Mouse (Mus musculus): ENCODE measurements around the gene Dner. TPM values are rescaled to one million over a fixed set of nuclear protein-coding genes. Genes with fewer than 3 reads are reported as not detected.

The Dner gene
- polyA plus RNA-seq, 1 experiment: 1.8 TPM

DNA sequence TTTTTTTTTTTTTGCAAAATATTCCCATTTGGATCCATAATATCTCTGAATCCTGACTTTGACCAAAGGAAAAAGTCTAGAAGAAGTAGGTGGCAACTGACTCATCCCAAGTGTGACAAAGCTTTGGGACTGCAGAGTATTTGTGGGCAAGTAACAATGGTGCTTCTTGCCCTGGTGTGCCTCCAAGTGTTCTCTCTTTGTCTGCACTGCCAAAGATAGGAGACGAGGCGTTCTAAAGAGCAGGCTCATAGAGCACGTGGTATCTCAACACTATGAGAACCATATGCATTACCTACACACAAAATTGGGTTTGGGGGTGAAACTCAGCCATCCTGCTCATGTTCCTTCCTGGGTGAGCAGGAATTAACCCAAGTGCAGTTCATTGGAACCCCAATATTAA is 221.7 kb downstream of the Dner start:
- WGBS: 89% methylated on average over 3 of the region's 3 CpGs
- DNase-seq (ENCODE audit: low read depth, low spot score): no peak

DNA sequence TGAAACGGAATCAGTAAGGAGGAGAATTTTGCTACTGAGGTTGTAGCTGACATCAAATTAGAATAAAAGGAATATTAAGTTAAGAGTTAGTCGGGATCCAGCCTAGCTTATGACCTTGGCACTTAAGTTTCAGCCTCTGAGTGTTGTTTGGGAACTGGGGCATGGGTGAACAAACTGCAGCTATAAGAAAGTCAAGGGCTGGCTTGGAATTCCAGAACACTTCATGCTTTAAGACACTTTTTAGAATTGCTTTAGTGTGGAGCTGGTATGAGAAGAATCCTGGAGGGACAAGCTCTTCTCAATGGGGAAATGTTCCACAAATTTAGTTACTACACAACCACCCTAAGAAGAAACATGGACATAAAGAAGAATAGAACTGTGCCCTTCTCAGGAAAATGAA is 223.8 kb downstream of the Dner start:
- no peak for DNase-seq (ENCODE audit: low read depth, low spot score)
- 64% methylated on average over 2 of the region's 2 CpGs for WGBS

DNA sequence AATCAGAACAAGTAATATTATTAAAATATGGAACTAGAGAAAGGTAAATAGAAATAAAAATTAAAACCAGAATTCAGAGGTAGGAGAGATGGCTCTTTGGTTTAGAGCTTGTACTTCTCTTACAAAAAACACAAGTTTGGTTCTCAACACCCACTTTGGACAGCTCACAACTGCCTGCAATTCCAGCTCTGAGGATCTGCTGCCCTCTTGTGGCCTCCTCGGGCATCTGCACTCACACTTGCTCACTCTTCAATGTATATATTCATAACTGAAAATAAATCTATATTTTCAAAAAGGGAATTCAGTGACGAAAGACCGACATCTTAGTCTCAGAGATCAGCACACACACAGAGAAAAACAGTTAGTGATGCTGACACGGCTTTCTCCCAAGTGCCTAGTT is 225.7 kb downstream of the Dner start:
- DNase-seq (ENCODE audit: low read depth, low spot score): no peak

DNA sequence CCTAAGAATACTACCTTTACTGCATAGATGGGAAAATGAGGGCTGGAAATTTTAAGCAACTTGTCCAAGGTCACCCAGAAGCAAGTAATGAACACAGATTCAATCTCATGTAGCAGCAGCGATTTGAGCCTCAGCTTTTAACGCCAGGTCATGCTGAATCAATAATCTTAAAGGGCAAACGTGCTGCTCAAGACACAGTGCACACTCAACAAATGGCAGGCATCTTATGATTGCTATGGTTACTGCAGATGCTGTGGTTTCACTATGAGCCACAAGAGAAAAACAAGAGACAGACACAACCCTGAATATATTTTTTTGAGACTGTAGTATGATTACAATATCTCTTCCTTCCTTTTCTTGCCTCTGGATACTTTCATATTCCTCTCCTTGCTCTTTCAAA is 228.4 kb downstream of the Dner start:
- no peak for DNase-seq (ENCODE audit: low read depth, low spot score)
- 52% methylated on average over 3 of the region's 3 CpGs for WGBS

More for the DNA sequence above, 225.7 kb downstream of the Dner start:
- WGBS: 73% methylated on average over 4 of the region's 4 CpGs

DNA sequence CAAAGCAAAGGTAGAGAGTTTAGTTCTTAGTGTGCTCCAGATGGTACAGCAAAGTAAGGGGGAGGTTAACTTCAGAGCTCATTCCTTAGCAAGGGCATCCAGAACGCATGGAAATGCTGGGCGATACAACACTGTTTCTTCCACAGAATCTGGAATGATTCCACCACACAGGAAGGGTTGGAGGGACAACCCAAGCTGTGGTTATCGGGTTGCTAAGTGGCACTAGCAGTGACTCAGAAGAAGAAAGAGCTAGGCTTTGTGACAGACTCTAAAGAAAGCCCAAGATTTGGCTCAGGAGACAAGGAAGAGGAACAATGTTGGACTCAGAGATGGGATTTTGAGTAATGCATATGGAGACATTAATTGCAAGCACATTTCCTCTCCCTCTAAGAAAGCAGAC is 231.3 kb downstream of the Dner start:
- WGBS: 77% methylated on average over 3 of the region's 3 CpGs
- no peak for DNase-seq (ENCODE audit: low read depth, low spot score)

DNA sequence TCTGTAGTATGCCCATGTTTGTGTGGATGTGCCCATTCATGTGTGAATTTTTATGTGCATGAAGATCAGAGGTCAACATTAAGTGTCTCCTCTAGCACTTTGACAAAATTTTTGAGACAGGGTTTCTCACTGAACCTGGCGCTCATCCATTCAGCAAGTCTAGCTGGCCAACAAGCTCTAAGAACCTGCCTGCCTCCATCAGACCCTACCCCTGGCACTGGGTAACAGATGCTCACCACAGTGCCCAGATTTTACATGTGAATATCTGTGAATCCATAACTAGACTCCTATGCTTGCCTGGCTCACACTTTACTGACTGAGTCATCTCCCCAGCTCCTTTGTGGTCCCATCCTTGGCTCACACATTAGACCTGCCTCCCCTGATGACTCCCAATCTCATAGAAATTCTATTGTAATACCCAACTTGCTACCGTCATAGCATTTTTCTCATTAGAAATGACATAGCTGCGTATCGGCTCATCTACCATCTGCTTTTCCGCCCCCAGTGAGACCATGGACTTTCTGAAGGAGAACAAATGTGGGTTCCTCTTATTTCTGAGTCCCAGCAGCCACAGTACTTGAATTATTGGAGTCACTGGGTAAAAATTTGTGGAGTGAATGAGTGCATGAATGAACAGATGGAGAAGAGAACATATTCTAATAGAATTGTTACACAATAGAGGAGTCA is 231.9 kb downstream of the Dner start:
- WGBS: 93% methylated on average over 5 of the region's 5 CpGs
- no peak for DNase-seq (ENCODE audit: low read depth, low spot score)

DNA sequence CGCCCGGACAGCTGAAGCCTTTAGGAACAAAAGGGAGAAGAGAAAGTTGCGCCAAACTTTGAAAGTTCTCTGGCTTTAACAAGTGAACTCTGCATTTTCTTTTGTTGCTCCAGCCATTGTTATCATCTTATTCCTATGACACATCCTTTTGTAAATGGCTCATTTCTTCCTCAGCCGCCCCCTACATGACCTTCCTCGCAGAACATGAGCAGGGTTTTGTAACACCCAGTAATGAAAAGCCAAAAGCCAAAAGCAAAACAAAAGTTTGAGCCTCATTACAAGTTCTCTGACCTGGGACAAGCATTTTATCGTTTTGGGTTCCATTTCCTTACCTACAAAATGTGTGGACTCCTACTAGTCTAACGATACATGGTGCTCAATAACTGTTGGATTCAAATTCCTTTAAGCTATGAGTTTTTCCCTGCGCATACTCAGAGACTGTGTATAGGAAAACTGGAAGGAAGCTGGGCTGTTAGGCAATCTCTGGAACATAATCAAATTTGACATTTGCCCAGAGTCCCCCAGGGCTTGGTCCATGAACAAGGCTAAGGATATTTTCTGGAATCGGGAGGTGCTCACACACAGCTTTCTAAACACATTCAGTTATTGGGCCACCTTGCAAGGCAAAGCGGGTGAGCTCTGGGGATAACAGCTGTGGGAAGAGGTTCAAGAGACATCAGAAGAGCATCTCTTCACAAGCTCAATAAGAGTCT is 246.3 kb downstream of the Dner start:
- 76% methylated on average over 10 of the region's 10 CpGs for WGBS

DNA sequence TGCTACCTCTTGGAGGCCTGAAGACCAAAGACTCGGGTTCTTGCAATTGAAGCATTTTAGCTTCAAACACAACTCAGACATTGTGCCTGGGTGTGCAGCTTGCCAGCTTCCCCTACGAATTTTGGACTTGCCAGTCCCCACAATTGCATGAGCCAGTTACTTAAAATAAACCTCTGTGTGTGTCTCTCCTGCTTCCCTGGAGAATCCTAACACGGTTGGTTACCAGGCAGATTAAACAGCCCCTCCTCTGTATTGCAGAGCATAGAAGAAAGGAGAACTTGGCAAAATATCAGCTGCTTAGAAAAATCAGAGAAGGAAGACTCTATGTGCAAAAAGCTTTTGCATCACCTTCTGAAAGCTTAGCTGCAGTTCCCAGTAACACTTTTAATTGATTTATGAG is 252.4 kb downstream of the Dner start:
- 56% methylated on average over 3 of the region's 3 CpGs for WGBS
- DNase-seq (ENCODE audit: low read depth, low spot score): no peak

More for the DNA sequence above, 246.3 kb downstream of the Dner start:
- DNase-seq (ENCODE audit: low read depth, low spot score): no peak

DNA sequence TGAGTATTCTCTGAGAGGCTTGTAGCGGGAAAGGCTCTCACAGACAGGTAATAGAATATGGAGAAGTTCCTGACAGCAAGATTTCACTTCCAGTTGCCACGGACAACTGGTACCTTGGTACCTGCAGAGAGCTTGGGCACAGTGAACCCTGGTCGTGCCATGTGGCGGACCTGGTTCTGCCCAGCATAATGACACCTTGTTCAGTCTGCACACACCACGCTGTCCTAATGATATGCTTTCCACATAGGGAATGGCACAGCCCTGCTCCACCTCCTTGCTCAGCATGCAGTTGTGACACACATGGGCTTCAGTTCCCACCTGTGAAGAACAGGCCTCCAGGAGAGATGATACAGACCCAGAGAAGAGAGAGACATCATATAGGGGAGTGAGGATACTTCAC is 253.0 kb downstream of the Dner start:
- 89% methylated on average over 5 of the region's 5 CpGs for WGBS
- no peak for DNase-seq (ENCODE audit: low read depth, low spot score)

DNA sequence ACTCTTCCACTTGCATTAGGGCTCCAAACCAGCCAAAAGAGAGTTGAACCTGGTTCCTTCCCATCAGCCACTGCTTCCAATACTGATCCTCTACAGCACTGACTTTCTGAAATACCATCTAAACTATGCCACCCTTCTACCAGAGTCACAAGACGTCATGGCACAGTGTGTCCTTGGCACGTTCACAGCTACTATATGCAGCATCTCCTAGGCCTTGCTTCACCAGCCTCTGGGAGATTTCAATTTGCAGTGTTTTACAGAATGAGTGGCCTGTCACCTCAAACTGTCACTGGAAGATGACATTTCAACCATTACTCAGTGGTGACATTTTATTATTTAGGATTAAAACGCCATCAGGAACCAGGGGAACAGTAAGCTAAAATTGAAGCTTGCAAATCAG is 254.6 kb downstream of the Dner start:
- DNase-seq (ENCODE audit: low read depth, low spot score): no peak

DNA sequence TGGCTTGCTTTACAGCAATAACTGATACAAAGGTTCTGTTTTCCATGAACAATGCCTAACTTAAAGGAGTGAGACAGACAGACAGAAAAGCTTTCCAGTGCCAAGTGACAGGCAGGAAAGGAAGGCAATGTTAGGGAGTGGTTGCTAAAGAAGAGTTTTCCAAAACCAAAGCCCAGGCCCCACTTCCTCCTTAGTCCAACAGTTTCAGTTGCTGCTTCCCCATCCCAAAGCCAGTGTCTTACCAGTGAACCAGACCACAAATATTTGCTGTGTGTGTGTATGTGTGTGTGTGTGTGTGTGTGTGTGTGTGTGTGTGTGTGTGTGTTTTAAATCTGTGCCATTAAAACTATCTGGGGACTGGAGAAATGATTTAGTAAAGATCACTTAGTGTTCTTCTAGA is 258.5 kb downstream of the Dner start:
- no peak for DNase-seq (ENCODE audit: low read depth, low spot score)

More for the DNA sequence above, 254.6 kb downstream of the Dner start:
- 79% methylated on average over 3 of the region's 3 CpGs for WGBS

DNA sequence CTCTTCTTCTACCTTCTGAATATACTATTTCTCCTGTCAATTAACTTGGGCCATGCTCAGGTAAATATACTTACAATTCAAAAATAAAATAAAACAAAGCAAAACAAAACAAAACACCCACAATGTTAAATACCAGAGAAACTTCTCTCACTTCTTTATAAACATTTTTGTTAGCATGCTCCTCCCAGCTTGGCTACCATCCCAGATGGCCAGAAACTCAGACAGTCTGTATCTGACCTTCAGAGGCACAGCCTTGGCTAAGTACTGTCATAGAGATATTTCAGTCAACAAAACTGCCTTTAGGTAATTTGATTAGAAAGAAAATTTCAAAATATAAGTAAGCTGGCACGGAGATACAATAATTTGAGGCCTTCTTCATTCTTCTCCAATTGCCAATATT is 259.7 kb downstream of the Dner start:
- 62% methylated on average over 1 of the region's 1 CpGs for WGBS
- DNase-seq (ENCODE audit: low read depth, low spot score): no peak

DNA sequence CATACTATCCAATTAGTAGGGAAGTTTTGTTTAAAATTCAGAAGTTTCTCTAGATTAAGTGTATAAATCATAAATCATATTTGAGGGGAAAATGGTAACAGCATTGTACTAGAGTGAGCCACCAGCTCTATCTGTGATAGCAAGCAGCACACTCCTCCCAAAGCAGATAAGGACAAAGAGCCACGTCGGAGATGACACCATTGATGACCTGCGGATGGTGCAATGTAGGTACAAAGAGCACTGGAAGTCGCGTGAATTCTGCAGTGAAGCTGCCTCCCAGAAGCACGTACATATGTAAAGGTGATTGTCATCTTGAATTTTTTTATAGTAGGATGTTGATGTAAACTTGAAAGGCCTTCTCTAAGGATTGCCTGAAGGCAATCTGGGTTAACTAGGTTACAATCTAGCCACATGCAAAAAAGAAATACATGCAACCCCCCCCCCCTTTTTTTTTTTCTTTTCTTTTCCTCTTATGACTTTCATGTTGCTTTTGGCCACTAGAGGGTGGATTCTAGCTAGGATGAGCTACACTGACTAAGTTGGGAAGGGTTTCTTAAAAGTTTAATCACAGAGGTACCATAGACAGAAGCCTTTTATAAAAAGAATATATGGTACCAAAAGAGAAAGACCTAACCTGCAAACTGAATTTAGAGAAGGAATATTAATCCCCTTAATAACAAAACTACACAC is 262.6 kb downstream of the Dner start:
- DNase-seq (ENCODE audit: low read depth, low spot score): no peak
- WGBS: 72% methylated on average over 6 of the region's 6 CpGs

DNA sequence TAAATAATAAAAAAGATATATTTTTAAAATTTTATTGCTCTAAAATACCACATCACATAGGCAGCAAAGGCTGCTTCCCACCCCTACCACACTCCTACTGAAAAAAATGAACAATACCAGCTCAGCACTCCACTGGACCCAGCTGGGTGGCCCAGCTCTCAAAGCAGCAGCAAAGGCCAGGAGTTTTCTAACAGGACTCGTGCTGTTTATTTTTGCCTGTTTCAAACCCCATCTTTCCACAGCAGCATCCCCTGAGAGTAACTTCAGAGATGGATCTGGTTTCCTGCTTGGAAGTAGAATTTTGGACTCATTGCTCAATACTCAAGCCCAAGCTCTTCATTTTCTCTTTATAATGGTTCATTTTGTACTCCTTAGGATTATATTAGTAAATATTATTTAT is 263.7 kb downstream of the Dner start:
- DNase-seq (ENCODE audit: low read depth, low spot score): no peak
- WGBS: 38% methylated on average over 1 of the region's 1 CpGs

DNA sequence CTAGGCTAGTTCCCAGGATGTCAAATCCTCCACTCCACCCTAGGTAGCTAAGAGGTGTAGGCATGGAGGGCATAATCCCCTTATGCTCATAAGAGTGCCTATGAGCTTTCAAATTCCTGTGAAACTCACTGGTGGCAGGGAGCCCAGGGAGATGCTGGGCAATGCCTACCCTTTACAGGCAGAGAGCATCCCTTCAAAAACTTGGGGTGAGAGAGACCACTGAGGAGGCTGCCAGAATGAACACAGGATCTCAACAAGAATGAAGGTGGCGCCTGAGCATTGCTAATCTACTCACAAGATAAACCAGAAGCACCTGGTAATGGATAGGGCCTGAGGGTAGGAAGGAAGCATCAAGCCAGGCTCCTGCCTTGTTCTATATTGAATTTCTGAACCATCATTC is 267.7 kb downstream of the Dner start:
- DNase-seq (ENCODE audit: low read depth, low spot score): no peak
- 64% methylated on average over 1 of the region's 1 CpGs for whole genome bisulfite sequencing

DNA sequence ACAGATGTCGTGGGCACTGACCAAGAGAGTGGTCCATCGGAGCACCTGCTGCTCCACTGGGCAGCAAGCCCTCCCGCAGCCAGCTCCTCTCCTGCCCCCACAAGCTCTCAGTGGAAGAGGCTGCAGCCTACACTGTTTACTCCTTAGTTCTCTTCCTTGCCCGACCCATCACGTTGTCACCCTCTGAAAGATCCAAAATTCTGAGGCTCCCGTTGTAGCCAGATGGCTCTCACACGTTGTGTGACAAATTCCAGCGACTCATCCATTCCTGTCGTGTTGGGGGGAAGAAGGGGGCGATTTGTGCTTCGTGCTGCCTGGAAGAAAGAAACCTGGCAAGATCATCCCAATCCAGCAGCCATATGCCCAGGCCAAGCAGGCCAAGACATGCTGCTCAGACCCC is 268.3 kb downstream of the Dner start:
- no peak for DNase-seq (ENCODE audit: low read depth, low spot score)
- 78% methylated on average over 11 of the region's 11 CpGs for WGBS

DNA sequence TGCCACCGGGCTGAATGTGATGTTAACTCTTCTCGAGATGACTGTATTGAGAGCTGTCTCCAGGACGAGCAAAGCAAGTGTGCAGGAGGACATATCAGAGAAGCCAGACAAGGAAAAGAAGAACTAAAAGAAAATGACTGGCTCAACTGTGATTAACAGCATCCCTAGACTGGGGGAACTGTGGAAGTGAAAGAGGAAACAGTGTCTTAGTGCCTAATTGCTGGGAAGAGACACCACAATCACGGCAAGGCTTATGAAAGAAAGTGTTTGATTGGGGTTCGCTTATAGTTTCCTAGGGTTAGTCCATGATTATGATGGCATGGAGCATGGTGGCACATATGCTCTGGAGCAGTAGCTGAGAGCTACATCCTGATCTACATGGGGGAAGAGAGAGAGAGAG is 269.3 kb downstream of the Dner start:
- WGBS: 79% methylated on average over 5 of the region's 5 CpGs
- no peak for DNase-seq (ENCODE audit: low read depth, low spot score)

DNA sequence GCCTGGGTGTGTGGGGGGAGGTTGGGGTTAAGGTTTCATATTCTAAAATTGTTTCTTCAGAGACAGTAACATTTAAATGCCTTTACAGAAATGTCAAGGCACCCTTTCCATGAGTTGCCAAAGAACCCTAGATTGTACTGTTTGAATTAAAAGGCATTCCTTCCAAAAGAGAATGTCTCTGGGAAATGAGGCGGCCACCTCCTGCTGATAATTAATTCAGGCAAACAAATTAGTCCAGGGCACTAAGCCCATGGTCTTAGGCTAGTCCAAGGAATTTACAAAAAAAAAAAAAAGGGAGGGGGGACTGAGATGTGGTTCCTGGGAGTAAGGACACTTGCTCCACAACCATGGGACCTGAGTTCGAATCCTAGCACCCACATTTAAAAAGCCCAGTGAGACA is 273.1 kb downstream of the Dner start:
- WGBS: 71% methylated on average over 2 of the region's 2 CpGs
- no peak for DNase-seq (ENCODE audit: low read depth, low spot score)

DNA sequence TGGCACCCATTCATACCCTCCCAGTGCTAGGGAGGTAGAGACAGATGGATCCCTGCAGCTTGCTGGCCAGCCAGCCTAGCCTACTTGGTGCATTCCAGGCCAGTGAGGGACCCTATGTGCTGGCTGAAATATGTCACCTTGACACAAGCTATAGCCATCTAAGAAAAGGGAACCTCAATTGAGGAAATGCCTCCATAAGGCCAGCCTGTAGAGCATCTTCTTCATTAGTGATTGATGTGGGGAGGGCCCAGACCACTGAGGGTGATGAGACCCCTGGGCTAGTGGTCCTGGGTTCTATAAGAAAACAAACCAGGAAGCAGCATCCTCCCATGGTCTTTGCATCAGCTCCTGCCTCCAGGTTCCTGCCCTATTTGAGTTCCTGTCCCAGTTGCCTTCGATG is 274.2 kb downstream of the Dner start:
- DNase-seq (ENCODE audit: low read depth, low spot score): no peak
- WGBS: 63% methylated on average over 1 of the region's 1 CpGs

DNA sequence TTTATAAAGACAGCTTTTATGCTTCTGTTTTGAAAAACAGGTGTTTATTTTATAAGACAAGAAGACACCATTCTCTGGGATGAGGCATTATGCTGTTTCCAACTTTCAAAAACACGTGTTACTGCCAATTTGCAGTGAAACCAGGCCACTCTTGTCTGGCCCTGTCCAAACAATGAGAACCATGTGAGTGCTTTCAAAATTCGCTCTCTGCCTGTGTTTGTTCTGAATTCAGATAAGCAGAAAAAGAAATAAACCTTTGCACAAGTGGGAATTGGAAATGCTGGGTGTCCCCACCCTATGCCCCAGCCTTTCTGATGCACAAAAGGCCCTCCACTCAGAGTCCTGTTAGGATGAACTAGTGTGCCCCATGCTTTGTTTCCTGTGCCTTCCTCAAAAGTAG is 276.6 kb downstream of the Dner start:
- 30% methylated on average over 2 of the region's 2 CpGs for WGBS
- no peak for DNase-seq (ENCODE audit: low read depth, low spot score)

DNA sequence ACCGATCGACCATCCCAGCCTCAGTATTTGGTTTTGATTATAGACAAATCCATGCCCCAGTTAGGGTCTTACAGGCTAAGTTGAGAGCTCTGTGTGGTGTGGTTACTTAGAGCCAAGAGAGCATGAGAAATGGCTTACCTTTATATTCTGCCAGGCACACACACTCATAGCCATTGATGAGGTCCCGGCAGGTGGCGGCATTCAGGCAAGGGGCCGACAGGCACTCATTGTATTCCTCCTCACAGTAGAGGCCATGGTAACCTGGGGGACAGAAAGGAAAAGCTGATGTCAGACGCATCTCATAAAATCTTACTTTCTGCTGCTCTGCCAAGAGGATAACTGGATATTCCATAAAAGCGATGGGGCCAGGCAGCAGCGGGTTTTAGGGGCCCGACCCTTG is 277.5 kb downstream of the Dner start:
- WGBS: 70% methylated on average over 9 of the region's 9 CpGs
- DNase-seq (ENCODE audit: low read depth, low spot score): no peak
